Mouse (Mus musculus): Measurements from ENCODE around the gene Itga1. TPM values are rescaled to one million over a fixed set of nuclear protein-coding genes. Genes with fewer than 3 reads are reported as not detected.

The Itga1 gene
- total RNA-seq (2023), result 0.12 to 0.21 TPM in 2 of 4 replicates, not detected in the others

GRCm38 (mm10) chr13:115101355-115102191 is at the start of gene Itga1, which contains the start of gene Gm49395:
Gene Itga1, minus strand, starts transcription at chr13:115101964.
Gene Gm49395, minus strand, starts transcription at chr13:115101921.

DNA sequence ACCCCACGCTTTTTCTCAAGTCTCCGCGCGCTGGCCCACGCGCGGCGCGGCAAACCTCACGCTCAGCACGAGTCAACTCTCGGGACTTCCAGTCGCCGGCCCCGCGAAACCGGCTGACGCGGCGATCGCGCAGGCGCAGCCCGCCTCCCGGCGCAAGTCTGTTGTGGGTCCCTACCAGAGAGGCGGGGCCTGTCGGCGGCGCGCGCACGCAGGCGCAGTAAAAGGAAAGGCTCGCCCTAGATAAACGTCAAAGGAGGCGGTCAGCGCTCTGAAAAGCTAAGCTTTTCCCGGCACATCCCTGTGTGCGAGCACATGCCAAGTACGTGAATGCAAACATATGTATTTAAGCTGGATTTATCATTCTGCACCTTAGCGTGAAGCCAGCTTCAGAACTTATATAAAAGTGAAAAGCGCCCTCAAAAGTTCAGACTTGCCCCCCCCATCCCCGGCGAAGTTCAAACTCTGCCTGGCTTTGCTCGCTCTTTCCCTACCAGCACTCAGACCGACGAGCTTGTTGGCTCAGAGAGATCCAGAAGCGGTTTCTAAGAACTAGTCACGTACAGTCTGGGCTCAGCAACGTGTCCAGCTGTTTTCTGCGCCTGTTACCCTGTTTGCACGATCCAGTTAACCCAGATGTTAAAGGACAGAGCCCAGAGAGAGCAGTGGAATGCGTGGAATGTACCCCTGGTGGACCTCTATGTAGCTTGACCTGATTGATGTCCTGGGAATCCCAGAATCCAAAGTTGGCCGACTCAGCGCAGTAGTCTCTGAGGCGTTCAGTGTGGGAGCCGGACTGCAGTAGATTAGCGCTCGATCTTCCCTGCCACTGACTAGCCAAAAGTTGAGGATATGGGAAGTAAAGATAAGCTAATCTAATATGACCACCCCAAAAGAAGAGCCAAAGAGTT is 11.4 kb downstream of the Itga1 start, which contains the start of gene Pelo:
TSS of gene Pelo (minus strand) at position 118 of the 908 bp plus-strand sequence.

DNA sequence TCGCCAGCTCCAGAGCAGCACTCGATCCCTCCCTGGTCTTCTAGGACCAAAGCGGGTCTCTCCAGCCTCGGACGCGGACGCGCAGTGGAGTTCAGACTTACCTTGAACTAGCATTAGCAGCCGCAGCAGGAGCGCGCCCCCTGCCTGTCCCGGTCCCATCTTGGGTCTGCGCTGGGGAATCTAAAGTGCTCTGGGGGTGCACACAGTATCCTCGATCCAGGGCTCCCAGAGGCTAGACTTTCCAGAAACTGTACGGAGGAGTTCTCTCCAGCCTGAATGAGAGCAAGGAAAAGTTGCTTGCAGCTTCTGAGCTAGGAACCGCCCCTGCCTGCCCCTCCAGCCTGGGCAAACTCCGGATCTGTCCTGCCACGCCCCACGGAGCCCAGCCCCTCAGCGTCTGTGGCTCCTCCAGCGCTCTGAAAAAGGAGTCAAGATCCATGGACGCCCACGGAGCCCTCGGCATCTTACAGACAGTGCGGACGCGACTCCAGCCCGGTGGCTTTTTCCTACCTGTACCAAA is 169.9 kb downstream of the Itga1 start, which contains the start of gene Itga2:
TSS of gene Itga2 (minus strand) at position 326 of the 520 bp plus-strand sequence.

Other genes with a start within 250 kb of the Itga1 start
- gene Itga2, start 169.9 kb downstream of the Itga1 start, total RNA-seq (2023), result 0.47 to 0.57 TPM (median 0.53 TPM) in 4 replicates
- 20.5 to 29.2 TPM (median 26.4 TPM) in 4 replicates for gene Pelo, start 11.8 kb downstream of the Itga1 start, total RNA-seq (2023)
- gene Gm49395, start within 50 bp of the Itga1 start, total RNA-seq (2023), result not detected in 4 replicates